Mouse (Mus musculus) ES-E14 (cell line): ENCODE measurements around the gene Per3. TPM values are rescaled to one million over a fixed set of nuclear protein-coding genes. Genes with fewer than 3 reads are reported as not detected.

Source experiments
- DNase-seq: peaks from one replicate; pipeline ENCODE4 v3.0.0-alpha.2; 2013; ENCODE audit warnings: low read depth, low spot score
- H3K27ac ChIP-seq: 2 replicates; pipeline ENCODE4 v1.5.1; 2012; ENCODE audit warnings: low read depth, mild to moderate bottlenecking, low read length, moderate library complexity, mixed read lengths; ENCODE audit not compliant: poor library complexity, insufficient read depth, severe bottlenecking
- H3K36me3 ChIP-seq: 2 replicates; pipeline ENCODE4 v1.6.1; 2012; ENCODE audit warnings: mild to moderate bottlenecking, low read length, moderate library complexity, mixed read lengths; ENCODE audit not compliant: control insufficient read depth, poor library complexity, insufficient read depth, severe bottlenecking
- H3K4me1 ChIP-seq, 2 experiments: fragments of 150-350 bp in 1 of 2; sonication (generic) in 1 of 2; 2 replicates each; pipeline ENCODE4 v1.6.1; 2012; ENCODE audit warnings: low read length in 2 of 2, mild to moderate bottlenecking in 1 of 2, mixed read lengths in 1 of 2; ENCODE audit not compliant: control insufficient read depth in 2 of 2, insufficient read depth in 2 of 2, poor library complexity in 1 of 2
- H3K4me3 ChIP-seq, 2 experiments: fragments of 150-350 bp in 1 of 2; sonication (generic) in 1 of 2; 2 replicates each; pipeline ENCODE4 v1.5.1; 2012; ENCODE audit warnings: low read length in 2 of 2, low read depth in 1 of 2, mild to moderate bottlenecking in 1 of 2, mixed read lengths in 1 of 2; ENCODE audit not compliant: insufficient read depth in 1 of 2, poor library complexity in 1 of 2, severe bottlenecking in 1 of 2
- H3K9ac ChIP-seq: 2 replicates; pipeline ENCODE4 v1.6.1; 2012; ENCODE audit warnings: low read depth, mild to moderate bottlenecking, low read length, mixed read lengths; ENCODE audit not compliant: poor library complexity, insufficient read depth, severe bottlenecking
- H3K9me3 ChIP-seq: fragments of 150-350 bp; sonication (generic); 2 replicates; pipeline ENCODE4 v1.6.1; 2012; ENCODE audit warnings: low read depth, mild to moderate bottlenecking, low read length; ENCODE audit not compliant: control insufficient read depth, insufficient read depth
- CHD2 ChIP-seq: IDR thresholded peaks from 2 replicates; pipeline ENCODE4 v1.6.1; 2014; ENCODE audit warnings: mild to moderate bottlenecking, low read depth, low read length, inconsistent platforms
- HCFC1 ChIP-seq: IDR thresholded peaks from 2 replicates; pipeline ENCODE4 v1.6.1; 2012; ENCODE audit warnings: low read length, inconsistent platforms, borderline replicate concordance; ENCODE audit not compliant: insufficient read depth
- MAFK ChIP-seq: IDR thresholded peaks from 2 replicates; pipeline ENCODE4 v1.6.1; 2014; ENCODE audit warnings: mild to moderate bottlenecking, low read depth, low read length, inconsistent platforms; ENCODE audit not compliant: insufficient read depth
- ZC3H11A ChIP-seq: IDR thresholded peaks from 2 replicates; pipeline ENCODE4 v1.6.1; 2012; ENCODE audit warnings: low read depth, mild to moderate bottlenecking, inconsistent platforms, low read length, borderline replicate concordance
- ZNF384 ChIP-seq: IDR thresholded peaks from 2 replicates; pipeline ENCODE4 v1.6.1; 2012; ENCODE audit warnings: low read depth, low read length, inconsistent platforms
- in situ Hi-C, 2 experiments: fragments of 600-800 bp; cut with MboI; formaldehyde crosslinking; loops; one replicate each; pipeline ENCODE4 v1.15.1; 2025; ENCODE audit warnings: low sequenced_read_pairs in 2 of 2, inconsistent platforms in 1 of 2; ENCODE audit not compliant: unreplicated experiment in 2 of 2
- total RNA-seq: library from RNA; depleted of rRNA; stranded (reverse); fragments of 300-350 nt; gene quantifications from 2 replicates; pipeline ENCODE4 v1.2.3, GENCODE M21; 2012

Gene Per3
- total RNA-seq, 1 experiment, result 2.4 TPM

DNA sequence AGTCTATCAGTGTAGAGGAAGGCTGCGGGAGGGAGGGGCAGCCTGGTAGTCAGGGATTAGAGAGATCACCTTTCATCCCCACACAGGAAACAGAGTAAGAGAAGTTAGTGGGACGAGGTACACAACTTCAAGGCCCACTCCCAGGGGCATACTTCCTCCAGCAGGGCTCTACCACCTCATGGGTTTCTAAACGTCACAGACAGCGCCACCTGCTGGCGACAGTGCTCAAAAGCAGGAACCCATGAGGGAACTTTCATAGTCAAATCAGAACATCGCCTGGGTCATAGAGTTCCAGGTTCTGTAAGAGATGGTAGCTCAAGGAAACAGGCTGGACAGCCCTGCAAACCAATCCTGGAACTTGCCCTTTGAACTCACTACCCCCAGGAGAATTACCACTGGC lies 54.3 kb downstream of the Per3 start:
- Histone ChIP-seq H3K9ac (no peak overlapping the region), H3K27ac (no peak overlapping the region), H3K36me3 (no peaks in the 10 kb centered on the region), H3K4me3 (no peak overlapping the region), H3K4me1 (peaks cover 0 to 6% of the 10 kb centered on the region in 2 experiments; a peak in 1 of 4 replicates), H3K9me3 (no peaks in the 10 kb centered on the region)
- no peak for TF ChIP-seq ZC3H11A
- TF ChIP-seq ZNF384, result no peak
- TF ChIP-seq CHD2, result no peak
- TF ChIP-seq HCFC1, result no peak
- no peak for TF ChIP-seq MAFK
- DNase-seq, result peak; percentile 72
- in situ Hi-C loops, result no loop called here

DNA sequence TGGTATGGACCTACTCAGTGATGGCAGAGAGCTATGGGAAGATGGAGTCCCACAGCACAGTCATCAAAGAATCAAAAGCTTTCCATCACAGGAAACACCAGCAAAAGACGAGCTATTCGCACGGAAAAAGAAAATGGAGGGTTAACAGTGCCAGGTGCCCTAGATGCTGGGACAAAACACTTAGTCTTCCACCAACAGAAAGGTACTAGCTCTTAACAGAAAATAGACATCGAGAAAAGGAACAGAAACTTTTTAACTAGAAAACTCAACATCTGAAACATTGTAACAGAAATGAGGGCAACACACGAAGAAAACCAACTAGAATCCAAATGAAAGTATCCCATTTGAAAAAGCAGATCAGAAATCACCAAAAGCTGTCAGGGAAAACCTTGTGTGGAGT lies 64.3 kb downstream of the Per3 start:
- Histone ChIP-seq H3K36me3 (no peaks in the 10 kb centered on the region), H3K4me1 (peaks cover 0 to 4% of the 10 kb centered on the region in 2 experiments; a peak in 1 of 4 replicates), H3K4me3 (no peak overlapping the region), H3K27ac (no peak overlapping the region), H3K9me3 (no peaks in the 10 kb centered on the region), H3K9ac (no peak overlapping the region)
- no peak for DNase-seq
- TF ChIP-seq MAFK, result no peak
- TF ChIP-seq CHD2, result no peak
- no peak for TF ChIP-seq ZNF384
- TF ChIP-seq ZC3H11A, result no peak
- TF ChIP-seq HCFC1, result no peak
- in situ Hi-C loops, result no loop called here

DNA sequence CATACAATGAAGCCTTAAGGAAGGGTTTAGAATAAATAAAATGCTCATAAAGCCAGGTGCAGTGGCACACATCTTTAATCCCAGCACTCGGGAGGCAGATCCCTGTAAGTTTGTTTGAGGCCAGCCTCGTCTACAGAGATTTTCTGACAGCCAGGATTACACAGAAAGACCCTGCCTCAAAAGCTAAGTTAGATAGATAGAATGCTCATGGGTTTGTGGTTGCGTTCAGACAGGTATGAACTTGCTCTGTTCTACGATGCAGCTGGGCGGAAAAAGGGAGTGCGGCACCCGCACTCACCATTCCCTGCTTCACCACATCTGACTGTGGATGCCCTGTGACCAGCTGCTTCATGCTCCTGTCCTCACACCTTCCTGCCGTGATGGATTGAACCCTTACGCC lies 65.0 kb downstream of the Per3 start:
- H3K4me1 ChIP-seq, result peaks cover 0 to 4% of the 10 kb centered on the region in 2 experiments; a peak in 1 of 4 replicates
- H3K9ac ChIP-seq, result no peak overlapping the region
- no peak for TF ChIP-seq ZNF384
- TF ChIP-seq CHD2, result no peak
- TF ChIP-seq HCFC1, result no peak
- no peak for TF ChIP-seq MAFK
- TF ChIP-seq ZC3H11A, result no peak
- no peak overlapping the region for H3K27ac ChIP-seq
- H3K4me3 ChIP-seq, result no peak overlapping the region
- no peaks in the 10 kb centered on the region for H3K9me3 ChIP-seq
- DNase-seq, result no peak
- H3K36me3 ChIP-seq, result no peaks in the 10 kb centered on the region
- in situ Hi-C loops, result no loop called here

DNA sequence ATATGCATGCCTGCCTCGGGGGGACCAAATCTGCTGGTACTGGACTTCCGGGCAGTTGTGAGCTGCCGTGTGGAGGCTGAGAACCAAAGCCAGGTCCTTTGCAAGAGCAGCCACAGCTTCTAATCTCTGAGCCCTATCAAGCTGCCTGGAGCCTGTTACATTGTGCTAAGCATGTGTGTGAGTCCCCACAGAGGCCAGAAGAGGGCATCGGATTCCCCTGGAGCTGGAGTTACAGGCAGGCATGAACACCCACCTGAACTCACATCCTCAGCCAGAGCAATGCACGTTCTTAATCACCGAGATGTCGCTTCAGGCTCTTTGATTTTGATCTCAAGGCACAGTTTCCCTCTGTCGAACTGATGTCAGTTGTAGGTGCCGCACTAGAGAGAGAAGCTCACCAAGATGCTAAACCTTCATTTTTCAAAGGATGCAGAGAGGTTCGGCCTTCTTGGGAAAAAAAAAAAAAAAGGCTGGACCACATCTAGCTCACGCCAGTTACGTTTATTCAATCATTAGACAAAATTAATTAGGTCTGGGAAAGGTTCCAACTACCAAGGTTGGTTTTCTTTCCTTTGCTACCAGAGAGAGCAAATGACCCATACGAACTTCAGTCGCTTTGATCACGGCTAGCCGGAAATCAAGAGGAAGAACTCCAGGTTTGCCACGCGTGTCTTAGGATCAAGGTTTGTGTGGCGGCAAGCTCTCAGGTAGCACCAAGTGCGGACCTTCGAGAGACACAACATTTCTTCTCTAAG lies 66.1 kb downstream of the Per3 start:
- Histone ChIP-seq H3K4me3 (no peak overlapping the region), H3K27ac (no peak overlapping the region), H3K36me3 (no peaks in the 10 kb centered on the region), H3K4me1 (peaks cover 0 to 4% of the 10 kb centered on the region in 2 experiments; a peak in 1 of 4 replicates), H3K9ac (no peak overlapping the region), H3K9me3 (no peaks in the 10 kb centered on the region)
- no peak for DNase-seq
- in situ Hi-C loops, result no loop called here
- TF ChIP-seq HCFC1 (0 out of 2 replicates have a peak, but pooled peaks have one; percentile 12), CHD2 (no peak)

DNA sequence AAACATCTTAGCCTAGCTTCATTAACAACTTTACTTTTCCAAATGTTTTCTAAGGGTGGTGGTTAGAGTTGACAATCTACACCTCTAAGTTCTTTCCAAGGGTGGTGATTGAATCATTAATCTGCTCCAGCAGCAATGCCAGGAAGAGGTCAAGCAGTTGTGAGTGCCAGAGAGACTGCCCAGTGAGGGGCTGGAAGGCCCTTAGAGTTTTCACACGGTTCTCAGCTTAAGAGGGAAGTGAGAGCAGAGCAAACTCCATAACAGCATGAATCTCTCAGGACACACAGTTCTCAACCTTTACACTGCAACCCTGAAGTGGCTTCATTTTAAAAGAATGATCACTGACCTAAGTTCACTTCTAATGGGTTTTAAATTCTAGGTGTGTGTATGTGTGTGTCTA lies 69.3 kb downstream of the Per3 start:
- DNase-seq, result no peak
- Histone ChIP-seq H3K4me3 (no peak overlapping the region), H3K9me3 (no peaks in the 10 kb centered on the region), H3K36me3 (no peaks in the 10 kb centered on the region), H3K4me1 (peaks cover 0 to 2% of the 10 kb centered on the region in 2 experiments; a peak in 1 of 4 replicates), H3K27ac (no peak overlapping the region), H3K9ac (no peak overlapping the region)
- no peak for TF ChIP-seq CHD2
- no peak for TF ChIP-seq ZC3H11A
- TF ChIP-seq HCFC1, result no peak
- in situ Hi-C loops, result no loop called here
